Mouse (Mus musculus): Measurements from ENCODE around the gene Irf4. TPM values are rescaled to one million over a fixed set of nuclear protein-coding genes. Genes with fewer than 3 reads are reported as not detected.

The Irf4 gene
- polyA plus RNA-seq, 1 experiment from 2014 or later = 0.02 TPM

- Histone ChIP-seq H3K4me1 (replicated peaks) (no peaks in the 10 kb centered on the region), H3K27ac (no peak overlapping the region), H3K9me3 (replicated peaks) (no peaks in the 10 kb centered on the region), H3K27me3 (no peaks in the 10 kb centered on the region), H3K4me3 (replicated peaks) (no peak overlapping the region), H3K4me2 (no peak overlapping the region), H3K9ac (no peak overlapping the region), H3K36me3 (no peaks in the 10 kb centered on the region)
- WGBS (ENCODE audit: insufficient replicate concordance) = 58% methylated on average over 5 of the region's 5 CpGs
- DNase-seq (no peak), ATAC-seq (ENCODE audit: low read depth) (no peak)
Observed at GRCm38 (mm10) chr13:30765906-30766305, 16.9 kb downstream of the Irf4 start.

DNA sequence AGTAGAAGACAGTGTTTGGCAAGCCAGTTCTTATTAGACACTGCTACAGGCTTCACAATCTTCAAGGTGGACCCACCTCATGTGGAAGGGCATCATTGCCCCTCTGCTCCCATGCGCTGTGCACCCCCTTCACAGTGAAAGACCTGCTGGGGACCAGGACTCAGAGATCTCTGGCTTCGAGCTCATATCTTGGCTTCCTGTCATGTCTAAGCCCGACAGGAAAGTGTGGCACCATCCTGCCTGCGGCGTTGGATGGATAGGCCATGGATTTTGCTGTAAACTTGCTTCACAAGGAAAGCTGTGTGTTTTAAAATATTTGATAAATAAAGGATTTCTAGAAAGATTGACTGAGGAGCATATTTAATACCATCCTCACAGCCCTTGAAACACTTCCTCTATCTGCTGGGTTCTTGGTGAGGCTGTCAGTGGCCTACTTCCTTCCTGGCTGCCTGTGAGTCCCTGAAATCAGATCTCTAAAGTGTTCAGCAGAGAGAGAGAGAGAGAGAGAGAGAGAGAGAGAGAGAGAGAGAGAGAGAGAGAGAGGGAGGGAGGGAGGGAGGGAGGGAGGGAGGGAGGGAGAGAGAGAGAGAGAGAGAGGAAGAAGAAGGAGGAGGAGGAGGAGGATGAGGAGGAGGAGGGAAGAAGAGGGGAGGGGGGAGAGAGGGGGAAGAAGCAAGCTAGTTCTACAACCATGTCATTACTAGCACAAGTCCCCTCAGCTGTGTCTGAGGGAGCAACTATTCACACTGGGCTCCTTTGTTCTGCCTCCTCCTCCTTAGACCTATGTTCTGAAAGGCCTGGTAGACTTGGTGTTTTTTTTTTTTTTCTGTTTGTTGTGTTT lies 17.8 kb downstream of the Irf4 start:
- Histone ChIP-seq H3K27me3 (no peaks in the 10 kb centered on the region), H3K36me3 (no peaks in the 10 kb centered on the region), H3K27ac (no peak overlapping the region; the same call in 1 of the 2 replicates), H3K9ac (no peak overlapping the region), H3K4me3 (replicated peaks) (no peak overlapping the region), H3K4me1 (replicated peaks) (no peaks in the 10 kb centered on the region), H3K9me3 (replicated peaks) (no peaks in the 10 kb centered on the region), H3K4me2 (no peak overlapping the region)
- ATAC-seq (ENCODE audit: low read depth) = no peak
- WGBS (ENCODE audit: insufficient replicate concordance) = 40% methylated on average over 5 of the region's 5 CpGs
- DNase-seq = no peak

DNA sequence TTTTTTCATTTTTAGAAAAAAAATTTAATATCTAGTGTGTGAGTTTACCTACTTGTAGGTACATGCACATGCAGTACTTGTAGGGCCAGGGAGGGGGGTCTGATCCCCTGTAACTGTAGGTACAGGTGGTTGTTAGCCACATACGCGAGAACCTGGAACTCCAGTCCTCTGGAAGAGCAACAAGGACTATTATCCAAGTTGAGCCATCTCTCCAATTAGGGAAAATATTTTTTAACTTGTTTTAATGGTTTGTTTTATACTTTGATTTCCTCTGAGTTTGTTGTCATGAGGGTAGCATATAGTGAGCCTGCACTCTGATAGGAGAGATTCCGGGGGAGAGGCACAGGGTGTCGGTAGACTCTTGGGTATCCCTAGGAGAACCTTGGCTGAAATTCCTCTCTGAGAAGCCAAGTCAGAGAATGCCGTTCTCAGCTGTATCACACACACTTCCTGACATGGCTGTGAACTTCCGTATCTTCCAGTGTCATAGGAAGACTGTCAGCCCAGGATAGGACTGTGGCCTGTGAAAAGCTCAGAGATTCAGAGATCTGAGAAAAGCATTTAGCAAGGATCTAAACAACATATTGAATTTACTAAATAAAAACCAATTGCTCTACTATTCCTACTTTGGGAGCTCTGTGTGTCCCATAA lies 18.6 kb downstream of the Irf4 start:
- 49% methylated on average over 6 of the region's 6 CpGs for WGBS (ENCODE audit: insufficient replicate concordance)
- Histone ChIP-seq H3K9me3 (replicated peaks) (no peaks in the 10 kb centered on the region), H3K4me2 (no peak overlapping the region), H3K27ac (no peak overlapping the region), H3K27me3 (no peaks in the 10 kb centered on the region), H3K36me3 (no peaks in the 10 kb centered on the region), H3K4me1 (replicated peaks) (no peaks in the 10 kb centered on the region), H3K9ac (no peak overlapping the region), H3K4me3 (replicated peaks) (no peak overlapping the region)
- DNase-seq (no peak), ATAC-seq (ENCODE audit: low read depth) (no peak)

DNA sequence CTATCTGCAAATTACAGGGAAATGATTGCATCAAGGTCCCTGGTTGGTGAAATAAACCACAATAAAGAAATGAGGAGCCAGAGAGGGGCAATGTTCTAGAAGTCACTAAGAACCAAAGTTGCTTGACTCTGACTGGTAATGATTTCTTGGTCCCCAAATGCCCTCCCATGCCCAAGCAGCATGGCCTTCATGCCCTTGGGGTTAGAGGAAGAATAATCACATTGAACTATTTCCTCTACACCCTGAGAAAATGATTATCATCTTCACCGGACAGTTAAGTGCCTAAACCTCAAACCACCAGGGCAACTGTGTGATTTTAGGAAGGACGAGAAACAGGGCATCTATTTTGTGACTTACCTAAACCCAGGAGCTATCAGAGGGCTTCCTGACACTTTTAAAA lies 27.0 kb downstream of the Irf4 start:
- 18% methylated on average over 2 of the region's 2 CpGs for WGBS (ENCODE audit: insufficient replicate concordance)
- H3K9ac ChIP-seq = no peak overlapping the region
- no peaks in the 10 kb centered on the region for H3K27me3 ChIP-seq
- H3K4me2 ChIP-seq = no peak overlapping the region
- ATAC-seq (ENCODE audit: low read depth) (no peak), DNase-seq (no peak)
- H3K4me3 ChIP-seq (replicated peaks) = no peak overlapping the region
- H3K27ac ChIP-seq = no peak overlapping the region
- no peaks in the 10 kb centered on the region for H3K4me1 ChIP-seq (replicated peaks)
- H3K36me3 ChIP-seq = no peaks in the 10 kb centered on the region
- H3K9me3 ChIP-seq (replicated peaks) = no peaks in the 10 kb centered on the region

GRCm38 (mm10) chr13:30777678-30778179 lies 28.7 kb downstream of the Irf4 start:
- Histone ChIP-seq H3K9ac (no peak overlapping the region), H3K4me1 (replicated peaks) (no peaks in the 10 kb centered on the region), H3K27ac (no peak overlapping the region), H3K27me3 (no peaks in the 10 kb centered on the region), H3K9me3 (replicated peaks) (no peaks in the 10 kb centered on the region), H3K4me2 (no peak overlapping the region), H3K4me3 (replicated peaks) (no peak overlapping the region), H3K36me3 (no peaks in the 10 kb centered on the region)
- WGBS (ENCODE audit: insufficient replicate concordance) = 36% methylated on average over 11 of the region's 11 CpGs
- DNase-seq (no peak), ATAC-seq (ENCODE audit: low read depth) (no peak)

GRCm38 (mm10) chr13:30781905-30782304 lies 32.9 kb downstream of the Irf4 start:
- Histone ChIP-seq H3K9me3 (replicated peaks) (no peaks in the 10 kb centered on the region), H3K27me3 (no peaks in the 10 kb centered on the region), H3K27ac (no peak overlapping the region), H3K36me3 (no peaks in the 10 kb centered on the region), H3K4me1 (replicated peaks) (no peaks in the 10 kb centered on the region), H3K4me2 (no peak overlapping the region), H3K4me3 (replicated peaks) (no peak overlapping the region), H3K9ac (no peak overlapping the region)
- 25% methylated on average over 2 of the region's 2 CpGs for WGBS (ENCODE audit: insufficient replicate concordance)
- DNase-seq = no peak
- ATAC-seq (ENCODE audit: low read depth) = no peak

DNA sequence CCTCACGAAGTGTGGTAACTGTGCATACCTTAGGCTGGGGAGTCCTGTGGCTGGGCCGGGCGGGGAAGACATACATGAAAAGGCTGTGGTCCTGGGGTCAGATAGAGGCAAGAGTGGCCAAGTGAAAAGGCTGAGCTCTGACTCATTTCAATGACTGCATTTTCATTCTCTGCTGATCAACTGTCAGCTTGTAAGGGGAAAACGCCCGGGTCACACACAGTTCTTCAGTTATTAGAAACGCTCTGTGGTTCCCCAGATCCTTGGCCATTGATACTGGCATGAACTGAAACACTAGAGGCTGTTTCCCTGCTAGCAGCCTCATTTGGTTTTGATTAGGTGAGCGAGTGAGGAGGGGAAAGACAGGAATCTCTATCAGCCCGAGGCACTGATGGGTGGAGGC lies 33.4 kb downstream of the Irf4 start:
- no peaks in the 10 kb centered on the region for H3K4me1 ChIP-seq (replicated peaks)
- no peaks in the 10 kb centered on the region for H3K36me3 ChIP-seq
- ATAC-seq (ENCODE audit: low read depth) (no peak), DNase-seq (no peak)
- no peak overlapping the region for H3K27ac ChIP-seq
- no peaks in the 10 kb centered on the region for H3K27me3 ChIP-seq
- H3K4me2 ChIP-seq = no peak overlapping the region
- H3K9ac ChIP-seq = no peak overlapping the region
- no peak overlapping the region for H3K4me3 ChIP-seq (replicated peaks)
- 46% methylated on average over 8 of the region's 8 CpGs for WGBS (ENCODE audit: insufficient replicate concordance)
- H3K9me3 ChIP-seq (replicated peaks) = no peaks in the 10 kb centered on the region

DNA sequence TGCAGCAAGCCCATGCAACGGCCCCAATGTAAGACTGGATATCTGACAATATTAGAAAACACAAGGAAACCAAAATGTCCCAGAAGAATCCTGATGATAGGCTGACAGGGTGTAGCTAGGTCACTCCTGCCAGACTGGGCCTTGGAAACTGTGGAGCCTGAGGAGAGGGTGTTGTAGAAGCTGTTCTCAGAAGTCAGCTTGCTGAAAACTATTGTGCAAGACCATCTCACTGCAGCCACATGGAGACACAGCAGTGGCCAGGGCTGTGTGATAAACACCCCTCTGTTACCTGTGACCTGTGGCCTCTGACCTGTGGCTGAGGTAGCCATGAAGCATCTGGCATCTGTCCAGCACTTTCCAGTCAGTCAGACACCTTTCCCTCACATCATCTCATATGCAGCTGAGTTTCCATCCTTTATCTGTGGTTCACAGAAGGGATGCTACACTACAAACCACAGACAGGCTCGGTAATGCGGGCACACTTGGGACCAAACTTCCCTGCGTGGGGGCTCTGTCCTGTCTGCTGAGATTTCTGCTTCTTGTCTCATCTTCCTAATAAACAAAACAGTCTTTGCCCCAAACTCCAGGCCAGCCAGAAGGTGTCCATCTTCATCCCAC lies 36.5 kb downstream of the Irf4 start:
- WGBS (ENCODE audit: insufficient replicate concordance) = 31% methylated on average over 4 of the region's 4 CpGs
- no peak overlapping the region for H3K9ac ChIP-seq
- H3K36me3 ChIP-seq = no peaks in the 10 kb centered on the region
- DNase-seq (no peak), ATAC-seq (ENCODE audit: low read depth) (no peak)
- H3K27me3 ChIP-seq = no peaks in the 10 kb centered on the region
- H3K27ac ChIP-seq = no peak overlapping the region
- H3K9me3 ChIP-seq (replicated peaks) = no peaks in the 10 kb centered on the region
- no peaks in the 10 kb centered on the region for H3K4me1 ChIP-seq (replicated peaks)
- no peak overlapping the region for H3K4me2 ChIP-seq
- no peak overlapping the region for H3K4me3 ChIP-seq (replicated peaks)

DNA sequence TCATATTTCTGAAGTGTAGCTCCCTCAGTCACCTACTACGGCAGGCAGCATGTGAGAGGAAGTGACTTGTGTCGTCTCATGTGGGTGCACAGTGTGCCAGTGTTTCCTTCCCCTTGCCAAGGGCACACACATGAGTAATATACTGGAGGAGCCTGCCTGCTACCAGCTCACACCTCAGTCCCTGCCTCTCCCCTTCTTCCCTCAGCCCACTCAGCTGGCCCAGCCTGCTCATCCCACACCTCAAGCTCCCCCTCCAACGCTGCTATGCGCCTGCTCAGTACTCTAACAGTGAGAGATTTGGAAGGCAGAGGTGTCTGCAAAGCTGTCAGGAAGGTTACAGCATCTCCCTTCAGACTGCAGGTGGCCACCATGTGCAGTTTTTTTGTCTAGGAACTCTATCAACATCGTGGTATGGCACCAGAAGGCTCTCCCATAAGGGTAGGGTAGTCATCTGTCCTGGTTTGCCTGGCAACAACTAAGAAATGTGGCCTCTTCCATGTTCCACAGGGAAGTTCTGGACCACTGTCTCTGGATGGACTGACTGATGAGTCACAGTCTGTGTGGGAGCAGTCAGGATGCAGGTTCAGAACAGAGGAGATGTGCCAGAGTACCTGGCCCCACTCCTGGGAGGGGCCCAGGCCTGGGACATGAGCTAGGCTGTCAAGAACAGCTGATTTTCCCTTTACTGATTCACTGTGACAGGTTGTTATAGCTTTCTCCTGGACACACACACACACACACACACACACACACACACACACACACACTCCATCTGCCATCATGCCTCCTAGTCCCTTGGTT lies 37.4 kb downstream of the Irf4 start:
- H3K9me3 ChIP-seq (replicated peaks) = no peaks in the 10 kb centered on the region
- DNase-seq (no peak), ATAC-seq (ENCODE audit: low read depth) (no peak)
- no peak overlapping the region for H3K4me3 ChIP-seq (replicated peaks)
- 38% methylated on average over 5 of the region's 5 CpGs for WGBS (ENCODE audit: insufficient replicate concordance)
- no peaks in the 10 kb centered on the region for H3K36me3 ChIP-seq
- no peak overlapping the region for H3K4me2 ChIP-seq
- H3K9ac ChIP-seq = no peak overlapping the region
- no peak overlapping the region for H3K27ac ChIP-seq
- no peaks in the 10 kb centered on the region for H3K27me3 ChIP-seq
- no peaks in the 10 kb centered on the region for H3K4me1 ChIP-seq (replicated peaks)

DNA sequence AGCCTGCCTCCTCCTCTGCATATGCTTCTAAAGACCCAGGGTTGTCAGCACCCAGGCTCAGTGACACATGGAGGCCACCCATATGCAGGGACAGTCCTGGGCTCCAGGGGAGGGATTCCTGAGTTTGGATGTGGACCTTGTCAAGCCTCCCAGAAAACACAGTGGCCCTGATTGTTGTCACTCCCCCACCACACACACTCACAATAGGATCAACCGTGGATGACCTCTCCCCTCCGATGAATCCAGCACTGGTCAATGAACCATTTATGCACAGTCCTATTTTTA lies 38.0 kb downstream of the Irf4 start:
- Histone ChIP-seq H3K9ac (no peak overlapping the region), H3K4me3 (replicated peaks) (no peak overlapping the region), H3K4me1 (replicated peaks) (no peaks in the 10 kb centered on the region), H3K4me2 (no peak overlapping the region), H3K9me3 (replicated peaks) (no peaks in the 10 kb centered on the region), H3K27ac (no peak overlapping the region), H3K27me3 (no peaks in the 10 kb centered on the region), H3K36me3 (no peaks in the 10 kb centered on the region)
- 71% methylated on average over 2 of the region's 2 CpGs for WGBS (ENCODE audit: insufficient replicate concordance)
- DNase-seq = no peak
- no peak for ATAC-seq (ENCODE audit: low read depth)

- Histone ChIP-seq H3K27me3 (no peaks in the 10 kb centered on the region), H3K4me3 (replicated peaks) (no peak overlapping the region), H3K27ac (no peak overlapping the region), H3K4me2 (no peak overlapping the region), H3K36me3 (no peaks in the 10 kb centered on the region), H3K4me1 (replicated peaks) (no peaks in the 10 kb centered on the region), H3K9me3 (replicated peaks) (no peaks in the 10 kb centered on the region), H3K9ac (no peak overlapping the region)
- DNase-seq = no peak
- WGBS (ENCODE audit: insufficient replicate concordance) = 55% methylated on average over 2 of the region's 2 CpGs
- ATAC-seq (ENCODE audit: low read depth) = no peak
Observed at GRCm38 (mm10) chr13:30787556-30787955, 38.5 kb downstream of the Irf4 start.

Measured in liver, embryonic 13.5 days (tissue).